8 mouse cellular contexts compared by ENCODE assay signal in genomic region chr19:3353415-3354111, GRCm38 (mm10). TPM values are rescaled to one million over a fixed set of nuclear protein-coding genes. Genes with fewer than 3 reads are reported as not detected.
DNase-seq lines count a peak whose midpoint lies in the region; ATAC-seq and TF ChIP-seq lines count a peak whose summit lies in the region.

No protein-coding gene starts in this region.

- no peaks in the 10 kb centered on the region for H3K9me3 ChIP-seq in intestine, embryonic 16.5 days (ENCODE audit: control insufficient read depth, low read length)

- H3K4me1 ChIP-seq in intestine, embryonic 16.5 days (ENCODE audit: control insufficient read depth, insufficient read depth, low read length): peaks cover 7% of the 10 kb centered on the region; the same call in 1 of the 2 replicates

- peak overlapping the region; percentile 83 for H3K27ac ChIP-seq in gastrocnemius, adult 2 months
- H3K27ac ChIP-seq in intestine, embryonic 16.5 days (ENCODE audit: low read length): peak overlapping the region; percentile 48; the same call in 1 of the 2 replicates

- no peaks in the 10 kb centered on the region for H3K27me3 ChIP-seq in intestine, embryonic 16.5 days (replicated peaks; ENCODE audit: control insufficient read depth, insufficient read depth, low read length)

- H3K4me2 ChIP-seq in intestine, embryonic 16.5 days (ENCODE audit: low read depth, low read length): no peak overlapping the region

- peak overlapping the region; percentile 29 for H3K9ac ChIP-seq in intestine, embryonic 16.5 days (ENCODE audit: low read depth, low read length)

- intact Hi-C loops in left cerebral cortex, postnatal 10 days (cut with DNase I): no loop called here
- intact Hi-C loops in gastrocnemius, adult 2 months (cut with DNase I): loop anchor here (2.0 kb wide), 1 partner anchor 61 kb away; no protein-coding TSS in a partner anchor

- peak; percentile 51; the same call in 1 of the 2 replicates for ATAC-seq in intestine, embryonic 16.5 days

- TF ChIP-seq CTCF in gastrocnemius, adult 2 months (IDR thresholded peaks at IDR 0.05): no peak

- DNase-seq in left cerebral cortex, postnatal 10 days (ENCODE audit: extremely low spot score in 1 of 2, low spot score in 2 of 2): peak; percentile 35 to 81
- DNase-seq in left cerebral cortex, adult 18-20 months (ENCODE audit: low spot score in 2 of 2): no peak
- peak; percentile 56 to 65 for DNase-seq in adrenal gland, adult 18-20 months (ENCODE audit: low spot score in 2 of 2)
- peak; percentile 84 for DNase-seq in gastrocnemius, adult 2 months
- DNase-seq in lung, postnatal 36 days: peak; percentile 91
- DNase-seq in thymus, adult 18-20 months: no peak
- no peak for DNase-seq in spleen, adult 18-20 months

- 57% methylated on average over 7 of the region's 7 CpGs for WGBS in intestine, embryonic 16.5 days

- peaks cover 15% of the 10 kb centered on the region for H3K36me3 ChIP-seq in intestine, embryonic 16.5 days (ENCODE audit: control insufficient read depth, insufficient read depth, low read length)

- H3K4me3 ChIP-seq in gastrocnemius, adult 2 months: peak overlapping the region; percentile 24; the same call in 1 of the 2 replicates
- no peak overlapping the region for H3K4me3 ChIP-seq in intestine, embryonic 16.5 days (ENCODE audit: low read length)

RNA-seq across cellular contexts. Expression of gene Cpt1a, which starts 31.4 kb away (rescaled TPM):
- 10 to 100 TPM; 31.3 to 32.5 TPM for total RNA-seq in left cerebral cortex, postnatal 10 days (2021)
- 10 to 100 TPM; 21.2 to 22.0 TPM for total RNA-seq in left cerebral cortex, adult 18-20 months (2021)
- total RNA-seq in adrenal gland, adult 18-20 months (2021): 100 to 1,000 TPM; 135 to 368 TPM
- total RNA-seq in gastrocnemius, adult 2 months (2021): 1 to 10 TPM; 7.1 to 8.8 TPM
- polyA plus RNA-seq in intestine, embryonic 16.5 days (2015; fragmentation: Nextera tagmentation; extraction: Ambion mirVana): 43.7 and 49.5 TPM in 2 replicates

RNA-seq across cellular contexts. Expression of gene Tesmin, which starts 35.1 kb away (rescaled TPM):
- under 1 TPM; 0.30 to 0.41 TPM for total RNA-seq in left cerebral cortex, postnatal 10 days (2021)
- under 1 TPM in 1 of 2 experiments, not detected in 1; 0.14 TPM for total RNA-seq in left cerebral cortex, adult 18-20 months (2021)
- under 1 TPM; 0.17 to 0.26 TPM for total RNA-seq in adrenal gland, adult 18-20 months (2021)
- total RNA-seq in gastrocnemius, adult 2 months (2021): under 1 TPM; 0.18 to 0.81 TPM
- polyA plus RNA-seq in intestine, embryonic 16.5 days (2015; fragmentation: Nextera tagmentation; extraction: Ambion mirVana): 0.16 and 0.43 TPM in 2 replicates

Comparison
In these comparisons a context has a peak if more than half of its experiments do, and no peak if none do; other contexts are left out.
1. DNase-seq: peak in left cerebral cortex, postnatal 10 days (2 of 2), adrenal gland, adult 18-20 months (2 of 2), gastrocnemius, adult 2 months (single experiment) and lung, postnatal 36 days (single experiment); none in left cerebral cortex, adult 18-20 months (0 of 2), thymus, adult 18-20 months (0 of 2) and spleen, adult 18-20 months (0 of 2).
2. RNA of gene Cpt1a, which starts 31.4 kb away (total RNA-seq): 135 to 368 TPM in adrenal gland, adult 18-20 months; 31.3 to 32.5 TPM in left cerebral cortex, postnatal 10 days, 21.2 to 22.0 TPM in left cerebral cortex, adult 18-20 months and 7.1 to 8.8 TPM in gastrocnemius, adult 2 months; every median in the first group is over 4 times any median in the second.